Mouse (Mus musculus) left cerebral cortex, postnatal 10 days (tissue): ENCODE measurements at regions not wholly inside any gene's neighbourhood (a gene's known extent, or its start where the extent isn't known, plus 50 kb on each side); places are given as distances from the start of the nearest gene placed in this dataset.

Experiments
- DNase-seq, 2 experiments: peaks; one replicate each; pipeline ENCODE4 v3.0.0; 2021 to 2022; ENCODE audit warnings: low spot score in 2 of 2, mixed read lengths in 1 of 2; ENCODE audit errors: extremely low spot score in 1 of 2
- intact Hi-C: fragments of 180-260 bp; cut with DNase I; formaldehyde crosslinking; loops from one replicate; pipeline ENCODE4 v1.15.1; 2025

GRCm38 (mm10) chr1:137899305-137899704, 276.2 kb downstream of the Ptprc start:
- peak in 1 of 2 experiments; percentile 35 for DNase-seq
- intact Hi-C loops, result loop anchor here (5.0 kb wide), 2 partner anchors 143 to 242 kb away; no protein-coding TSS in a partner anchor

- intact Hi-C loops, result loop anchor here (5.0 kb wide), 2 partner anchors 143 to 242 kb away; no protein-coding TSS in a partner anchor
- DNase-seq, result no peak
These were observed 276.6 kb downstream of the Ptprc start for GRCm38 (mm10) chr1:137898891-137899290.

GRCm38 (mm10) chr1:137898397-137898796, 277.1 kb downstream of the Ptprc start:
- intact Hi-C loops, result loop anchor here (5.0 kb wide), 2 partner anchors 144 to 241 kb away; no protein-coding TSS in a partner anchor
- DNase-seq, result peak; percentile 87 to 91

- DNase-seq, result no peak
- intact Hi-C loops, result no loop called here
These were observed 293.9 kb downstream of the Ptprc start for GRCm38 (mm10) chr1:137881656-137882055.

GRCm38 (mm10) chr1:137874361-137874760, 301.1 kb downstream of the Ptprc start:
- intact Hi-C loops, result no loop called here
- no peak for DNase-seq

GRCm38 (mm10) chr1:137873628-137874027, 301.9 kb downstream of the Ptprc start:
- intact Hi-C loops, result no loop called here
- no peak for DNase-seq

- no peak for DNase-seq
- intact Hi-C loops, result no loop called here
These were observed 310.5 kb downstream of the Ptprc start for GRCm38 (mm10) chr1:137865030-137865429.

- intact Hi-C loops, result no loop called here
- DNase-seq, result no peak
These were observed 312.0 kb downstream of the Ptprc start for GRCm38 (mm10) chr1:137863506-137863905.

- no peak for DNase-seq
- intact Hi-C loops, result no loop called here
These were observed 323.2 kb downstream of the Ptprc start for GRCm38 (mm10) chr1:137852262-137852661.

GRCm38 (mm10) chr1:137847311-137847923, 328.1 kb downstream of the Ptprc start:
- DNase-seq, result peak; percentile 13 to 56

GRCm38 (mm10) chr1:137846857-137847256, 328.7 kb downstream of the Ptprc start:
- intact Hi-C loops, result no loop called here
- no peak for DNase-seq

More at GRCm38 (mm10) chr1:137847311-137847923, 328.1 kb downstream of the Ptprc start:
- intact Hi-C loops, result no loop called here

- intact Hi-C loops, result no loop called here
- DNase-seq, result no peak
These were observed 335.0 kb downstream of the Ptprc start for GRCm38 (mm10) chr1:137840531-137840930.

- DNase-seq, result no peak
- intact Hi-C loops, result no loop called here
These were observed 335.8 kb downstream of the Ptprc start for GRCm38 (mm10) chr1:137839703-137840102.

GRCm38 (mm10) chr1:137839263-137839662, 336.2 kb downstream of the Ptprc start:
- DNase-seq, result no peak
- intact Hi-C loops, result no loop called here

- DNase-seq, result no peak
- intact Hi-C loops, result no loop called here
These were observed 337.2 kb downstream of the Ptprc start for GRCm38 (mm10) chr1:137838357-137838756.

GRCm38 (mm10) chr1:137833535-137833934, 342.0 kb downstream of the Ptprc start:
- no peak for DNase-seq
- intact Hi-C loops, result no loop called here

- intact Hi-C loops, result no loop called here
- DNase-seq, result no peak
These were observed 344.2 kb downstream of the Ptprc start for GRCm38 (mm10) chr1:137831284-137831683.

GRCm38 (mm10) chr1:137827379-137827778, 348.1 kb downstream of the Ptprc start:
- intact Hi-C loops, result no loop called here
- no peak for DNase-seq

- intact Hi-C loops, result no loop called here
- no peak for DNase-seq
These were observed 360.1 kb downstream of the Ptprc start for GRCm38 (mm10) chr1:137815401-137815888.

- no peak for DNase-seq
- intact Hi-C loops, result no loop called here
These were observed 361.0 kb downstream of the Ptprc start for GRCm38 (mm10) chr1:137814556-137814955.

GRCm38 (mm10) chr1:137813716-137814115, 361.8 kb downstream of the Ptprc start:
- DNase-seq, result no peak
- intact Hi-C loops, result no loop called here
